ENCODE assay signal across 8 mouse cellular contexts in genomic region chr15:89373762-89374248, GRCm38 (mm10). TPM values are rescaled to one million over a fixed set of nuclear protein-coding genes. Genes with fewer than 3 reads are reported as not detected.
A peak's percentile ranks its signal among the peaks of the same experiment; 100 is the strongest.
DNase-seq lines count a peak whose midpoint lies in the region; ATAC-seq lines count a peak whose summit lies in the region.

Gene Sco2, minus strand, starts transcription at chr15:89373846.

- H3K9ac ChIP-seq in forebrain, embryonic 11.5 days (ENCODE audit: low read length): peak within 1 kb of the TSS; percentile 83
- H3K9ac ChIP-seq in heart, embryonic 16.5 days (ENCODE audit: low read length): peak within 1 kb of the TSS; percentile 91
- H3K9ac ChIP-seq in liver, embryonic 15.5 days: peak within 1 kb of the TSS; percentile 78
- peak within 1 kb of the TSS; percentile 76 for H3K9ac ChIP-seq in neural tube, embryonic 12.5 days

- peak within 1 kb of the TSS; percentile 63 for H3K4me3 ChIP-seq in forebrain, embryonic 11.5 days (ENCODE audit: low read depth, low read length)
- H3K4me3 ChIP-seq in heart, embryonic 16.5 days (ENCODE audit: low read length): peak within 1 kb of the TSS; percentile 88
- H3K4me3 ChIP-seq in liver, embryonic 15.5 days (replicated peaks): peak within 1 kb of the TSS; percentile 82
- peak within 1 kb of the TSS; percentile 65 for H3K4me3 ChIP-seq in neural tube, embryonic 12.5 days

- peaks cover 28% of the 10 kb centered on the region for H3K27me3 ChIP-seq in forebrain, embryonic 11.5 days (ENCODE audit: control insufficient read depth, insufficient read depth, low read length)
- peaks cover 27% of the 10 kb centered on the region for H3K27me3 ChIP-seq in heart, embryonic 16.5 days (ENCODE audit: control insufficient read depth, insufficient read depth, low read length)
- H3K27me3 ChIP-seq in liver, embryonic 15.5 days: peaks cover 28% of the 10 kb centered on the region
- H3K27me3 ChIP-seq in neural tube, embryonic 12.5 days (replicated peaks): peaks cover 31% of the 10 kb centered on the region

- H3K9me3 ChIP-seq in forebrain, embryonic 11.5 days (ENCODE audit: control insufficient read depth, low read length): no peaks in the 10 kb centered on the region
- no peaks in the 10 kb centered on the region for H3K9me3 ChIP-seq in heart, embryonic 16.5 days (replicated peaks; ENCODE audit: control insufficient read depth, low read length)
- no peaks in the 10 kb centered on the region for H3K9me3 ChIP-seq in liver, embryonic 15.5 days (replicated peaks)
- no peaks in the 10 kb centered on the region for H3K9me3 ChIP-seq in neural tube, embryonic 12.5 days

- peak within 1 kb of the TSS; percentile 80 for H3K27ac ChIP-seq in forebrain, embryonic 11.5 days (ENCODE audit: low read depth, low read length)
- H3K27ac ChIP-seq in heart, embryonic 16.5 days (ENCODE audit: low read length): peak within 1 kb of the TSS; percentile 97
- H3K27ac ChIP-seq in liver, embryonic 15.5 days (replicated peaks): peak within 1 kb of the TSS; percentile 89
- H3K27ac ChIP-seq in neural tube, embryonic 12.5 days: peak within 1 kb of the TSS; percentile 82; the same call in 1 of the 2 replicates

- peak; percentile 87 to 91 for DNase-seq in CD8-positive naive resting alpha-beta T cell, adult 2 months (ENCODE audit: low read depth in 2 of 2, low spot score in 2 of 2)
- DNase-seq in c-Kit-positive CD71-negative TER-119-negative erythroid progenitor cells, embryonic 14.5 days (ENCODE audit: low read depth): peak; percentile 84
- DNase-seq in forebrain, embryonic 11.5 days (ENCODE audit: low spot score): peak; percentile 98
- peak; percentile 92 to 98 for DNase-seq in kidney, postnatal 36 days
- peak; percentile 83 for DNase-seq in telencephalon, adult 2 months (ENCODE audit: low read depth, low spot score)

- peak within 1 kb of the TSS; percentile 89 for H3K4me2 ChIP-seq in forebrain, embryonic 11.5 days (ENCODE audit: low read depth, low read length, severe bottlenecking)
- peak within 1 kb of the TSS; percentile 93 for H3K4me2 ChIP-seq in heart, embryonic 16.5 days (ENCODE audit: low read depth, low read length)
- H3K4me2 ChIP-seq in liver, embryonic 15.5 days: peak within 1 kb of the TSS; percentile 99
- H3K4me2 ChIP-seq in neural tube, embryonic 12.5 days (replicated peaks): peak within 1 kb of the TSS; percentile 82

- peaks cover 7% of the 10 kb centered on the region for H3K4me1 ChIP-seq in forebrain, embryonic 11.5 days (replicated peaks; ENCODE audit: control insufficient read depth, insufficient read depth, low read length)
- H3K4me1 ChIP-seq in heart, embryonic 16.5 days (ENCODE audit: control insufficient read depth, insufficient read depth, low read length): peaks cover 19% of the 10 kb centered on the region
- peaks cover 57% of the 10 kb centered on the region for H3K4me1 ChIP-seq in liver, embryonic 15.5 days (replicated peaks)
- peaks cover 18% of the 10 kb centered on the region for H3K4me1 ChIP-seq in neural tube, embryonic 12.5 days

- peak; percentile 78 for ATAC-seq in forebrain, embryonic 11.5 days (replicated peaks; ENCODE audit: low FRiP score)
- peak; percentile 83 for ATAC-seq in heart, embryonic 16.5 days (replicated peaks; ENCODE audit: extremely low read depth, insufficient read depth, low FRiP score)
- ATAC-seq in liver, embryonic 15.5 days (ENCODE audit: insufficient read depth): peak; percentile 71
- ATAC-seq in neural tube, embryonic 12.5 days (ENCODE audit: low FRiP score, low read depth): peak; percentile 80

- 0% methylated on average over 40 of the region's 42 CpGs for WGBS in forebrain, embryonic 11.5 days
- WGBS in heart, embryonic 16.5 days: 0% methylated on average over 42 of the region's 42 CpGs
- under 1% methylated on average over 42 of the region's 42 CpGs for WGBS in liver, embryonic 15.5 days (ENCODE audit: insufficient replicate concordance)
- WGBS in neural tube, embryonic 12.5 days: under 1% methylated on average over 42 of the region's 42 CpGs

- peaks cover 17% of the 10 kb centered on the region for H3K36me3 ChIP-seq in forebrain, embryonic 11.5 days (ENCODE audit: control insufficient read depth, insufficient read depth, low read length)
- peaks cover 36% of the 10 kb centered on the region for H3K36me3 ChIP-seq in heart, embryonic 16.5 days (ENCODE audit: control insufficient read depth, insufficient read depth)
- peaks cover 42% of the 10 kb centered on the region for H3K36me3 ChIP-seq in liver, embryonic 15.5 days (replicated peaks)
- peaks cover 39% of the 10 kb centered on the region for H3K36me3 ChIP-seq in neural tube, embryonic 12.5 days

RNA-seq across cellular contexts. Expression of gene Sco2, which starts in this region (rescaled TPM):
- 5.1 and 5.7 TPM in 2 replicates for polyA plus RNA-seq in forebrain, embryonic 11.5 days (2014; fragmentation: Nextera tagmentation; extraction: Ambion mirVana)
- 10.0 and 11.9 TPM in 2 replicates for polyA plus RNA-seq in heart, embryonic 16.5 days (2015; fragmentation: Nextera tagmentation; extraction: Ambion mirVana)
- polyA plus RNA-seq in liver, embryonic 15.5 days (2015; fragmentation: Nextera tagmentation; extraction: Ambion mirVana): 2.4 and 4.3 TPM in 2 replicates
- 7.8 and 8.8 TPM in 2 replicates for polyA plus RNA-seq in neural tube, embryonic 12.5 days (2016; fragmentation: Nextera tagmentation; extraction: Ambion mirVana)

Comparison
In these comparisons a context has a peak if more than half of its experiments do, and no peak if none do; other contexts are left out.
1. Peak in every context shown above with its lines: DNase-seq, ATAC-seq, H3K4me3 ChIP-seq and H3K27ac ChIP-seq.